28 mouse cellular contexts compared by ENCODE assay signal in the genomic region with DNA sequence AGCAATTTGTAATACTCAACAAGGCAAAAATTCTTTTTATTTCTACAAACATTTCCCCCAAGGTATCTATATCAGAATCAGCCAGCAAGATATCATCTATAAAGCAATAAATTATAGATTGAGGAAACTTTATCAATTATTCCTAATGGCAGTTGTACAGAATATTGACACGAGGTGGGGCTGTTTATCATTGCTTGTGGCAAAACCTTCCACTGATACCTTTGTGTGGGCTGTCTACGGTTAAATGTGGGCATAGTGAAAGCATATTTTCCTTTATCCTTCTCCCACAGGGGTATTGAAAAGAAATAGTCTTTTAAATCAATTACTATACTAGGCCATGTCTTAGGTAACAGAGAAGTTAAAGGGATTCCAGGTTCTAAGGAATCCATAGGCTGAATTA. TPM values are rescaled to one million over a fixed set of nuclear protein-coding genes. Genes with fewer than 3 reads are reported as not detected.
"Had no signal": no experiment of that assay in that cellular context is flagged by ENCODE, and none has a peak within 500 bp of the region (broad histone marks: within the 10 kb centered on the region; RNA-seq: fewer than 3 reads in every experiment).

No protein-coding gene starts in this region.

- H3K27ac ChIP-seq: embryonic facial prominence, embryonic 10.5 days; embryonic facial prominence, embryonic 12.5 days; embryonic facial prominence, embryonic 13.5 days; embryonic facial prominence, embryonic 15.5 days; forebrain, embryonic 10.5 days; forebrain, embryonic 12.5 days; forebrain, embryonic 13.5 days; forebrain, embryonic 15.5 days; gastrocnemius, adult 2 months; heart, adult 2 months had no signal

- H3K36me3 ChIP-seq: embryonic facial prominence, embryonic 10.5 days; embryonic facial prominence, embryonic 12.5 days; embryonic facial prominence, embryonic 13.5 days; embryonic facial prominence, embryonic 15.5 days; forebrain, embryonic 10.5 days; forebrain, embryonic 12.5 days; forebrain, embryonic 15.5 days had no signal

- DNase-seq: cerebellum, adult 8-10 months; cerebellum, adult 9-10 months; cerebellum, adult 9-11 months; cerebellum, postnatal 10 days; cerebellum, postnatal 14 days; cerebellum, postnatal 25 days; cerebellum, postnatal 36 days; embryo, embryonic 11 days; forebrain, postnatal 0 days; gastrocnemius, adult 2 months; gastrocnemius, postnatal 10 days; gastrocnemius, postnatal 14 days; gastrocnemius, postnatal 25 days; gastrocnemius, postnatal 36 days; heart, adult 11 months; heart, adult 18-20 months; heart, adult 2 months had no signal

- H3K9ac ChIP-seq: embryonic facial prominence, embryonic 12.5 days; embryonic facial prominence, embryonic 13.5 days; embryonic facial prominence, embryonic 15.5 days; forebrain, embryonic 12.5 days; forebrain, embryonic 13.5 days; forebrain, embryonic 15.5 days; forebrain, postnatal 0 days had no signal

- H3K4me3 ChIP-seq: embryonic facial prominence, embryonic 10.5 days; embryonic facial prominence, embryonic 12.5 days; embryonic facial prominence, embryonic 13.5 days; embryonic facial prominence, embryonic 15.5 days; erythroblast, embryonic 14.5 days; forebrain, embryonic 10.5 days; forebrain, embryonic 12.5 days; forebrain, embryonic 13.5 days; forebrain, embryonic 15.5 days; gastrocnemius, adult 2 months; heart, adult 2 months had no signal

- H3K4me2 ChIP-seq: embryonic facial prominence, embryonic 12.5 days; embryonic facial prominence, embryonic 13.5 days; embryonic facial prominence, embryonic 15.5 days; forebrain, embryonic 12.5 days; forebrain, embryonic 13.5 days; forebrain, embryonic 15.5 days had no signal

- H3K9me3 ChIP-seq: embryonic facial prominence, embryonic 10.5 days; embryonic facial prominence, embryonic 12.5 days; embryonic facial prominence, embryonic 13.5 days; embryonic facial prominence, embryonic 15.5 days; forebrain, embryonic 10.5 days; forebrain, embryonic 12.5 days; forebrain, embryonic 15.5 days had no signal

- H3K27me3 ChIP-seq: embryonic facial prominence, embryonic 12.5 days; embryonic facial prominence, embryonic 13.5 days; embryonic facial prominence, embryonic 15.5 days; forebrain, embryonic 12.5 days; forebrain, embryonic 13.5 days; forebrain, embryonic 15.5 days had no signal

- H3K4me1 ChIP-seq: embryonic facial prominence, embryonic 12.5 days had no signal

RNA-seq across cellular contexts. Expression of gene Zfp37, which starts 17.4 kb away (rescaled TPM):
- total RNA-seq: common myeloid progenitor, adult 5-6 weeks; granulocyte monocyte progenitor cell, adult 5-6 weeks had no signal
- polyA plus RNA-seq: erythroblast, embryonic 14.5 days had no signal

RNA-seq across cellular contexts. Expression of gene Slc31a2, which starts 48.9 kb away (rescaled TPM):
- polyA plus RNA-seq: erythroblast, embryonic 14.5 days had no signal
